Mouse (Mus musculus) lung, embryonic 15.5 days (tissue): ENCODE measurements around the gene Zmat3. TPM values are rescaled to one million over a fixed set of nuclear protein-coding genes. Genes with fewer than 3 reads are reported as not detected.
A peak's percentile ranks its signal among the peaks of the same experiment; 100 is the strongest.

ENCODE experiments used
- ATAC-seq: fragments of 200-750 bp; cut with Nextera tagmentation; 2 replicates; pipeline ENCODE4 v1.8.0; 2017; ENCODE audit warnings: moderate number of reproducible peaks, borderline replicate concordance; ENCODE audit not compliant: low FRiP score, low TSS enrichment; ENCODE audit errors: extremely low read depth
- H3K27ac ChIP-seq: fragments of 300-500 bp; sonication (generic); 2 replicates; pipeline ENCODE4 v1.5.1; 2015; ENCODE audit warnings: moderate library complexity, mild to moderate bottlenecking, inconsistent platforms
- H3K27me3 ChIP-seq: fragments of 300-500 bp; sonication (generic); 2 replicates; pipeline ENCODE4 v1.6.1; 2015; ENCODE audit warnings: inconsistent platforms
- H3K36me3 ChIP-seq: fragments of 300-500 bp; sonication (generic); 2 replicates; pipeline ENCODE4 v1.6.1; 2015; ENCODE audit warnings: inconsistent platforms
- H3K4me1 ChIP-seq: fragments of 300-500 bp; sonication (generic); 2 replicates; pipeline ENCODE4 v1.6.1; 2015; ENCODE audit warnings: inconsistent platforms
- H3K4me2 ChIP-seq: fragments of 300-500 bp; sonication (generic); 2 replicates; pipeline ENCODE4 v1.6.1; 2015; ENCODE audit warnings: inconsistent platforms, mild to moderate bottlenecking, moderate library complexity
- H3K4me3 ChIP-seq: fragments of 300-500 bp; sonication (generic); 2 replicates; pipeline ENCODE4 v1.5.1; 2015; ENCODE audit warnings: mild to moderate bottlenecking, inconsistent platforms
- H3K9ac ChIP-seq: fragments of 300-500 bp; sonication (generic); 2 replicates; pipeline ENCODE4 v1.6.1; 2015; ENCODE audit warnings: inconsistent platforms
- H3K9me3 ChIP-seq: fragments of 300-500 bp; sonication (generic); 2 replicates; pipeline ENCODE4 v1.6.1; 2016; ENCODE audit warnings: inconsistent platforms
- WGBS: fragments of 180-500 bp; shearing (Covaris S2); methylation state at CpG from one replicate; pipeline ENCODE4 v1.1.7; 2015; 5-methylcytosine and 5-hydroxymethylcytosine counted together
- polyA plus RNA-seq: library from polyadenylated mRNA; unstranded; fragments of >200 nt; fragmentation: Nextera tagmentation; extraction: Ambion mirVana; gene quantifications from 2 replicates; pipeline ENCODE4 v1.2.1, GENCODE M21; 2015

The Zmat3 gene
- polyA plus RNA-seq, 1 experiment from 2014 or later = 3.2 TPM

- Histone ChIP-seq H3K4me1 (peaks cover 7% of the 10 kb centered on the region), H3K36me3 (no peaks in the 10 kb centered on the region), H3K9me3 (no peaks in the 10 kb centered on the region), H3K4me2 (peak overlapping the region; percentile 93), H3K27ac (peak overlapping the region; percentile 32), H3K27me3 (no peaks in the 10 kb centered on the region), H3K9ac (peak overlapping the region; percentile 58), H3K4me3 (peak overlapping the region; percentile 80)
- peak; percentile 41; the same call in 1 of the 2 replicates for ATAC-seq
- WGBS = 2% methylated on average over 50 of the region's 54 CpGs
Observed at GRCm38 (mm10) chr3:32364841-32365545, 821 bp downstream of the Zmat3 start.

GRCm38 (mm10) chr3:32364195-32364594 lies 1.6 kb downstream of the Zmat3 start:
- Histone ChIP-seq H3K4me2 (0 out of 2 replicates have a peak overlapping the region, but pooled peaks have one; percentile 30), H3K27me3 (no peaks in the 10 kb centered on the region), H3K9ac (no peak overlapping the region), H3K4me3 (no peak overlapping the region), H3K4me1 (peaks cover 7% of the 10 kb centered on the region), H3K27ac (no peak overlapping the region), H3K9me3 (no peaks in the 10 kb centered on the region), H3K36me3 (no peaks in the 10 kb centered on the region)
- 69% methylated on average over 4 of the region's 4 CpGs for WGBS
- ATAC-seq = no peak

GRCm38 (mm10) chr3:32361221-32361620 lies 4.6 kb downstream of the Zmat3 start:
- no peak overlapping the region for H3K27ac ChIP-seq
- H3K36me3 ChIP-seq = no peaks in the 10 kb centered on the region
- H3K4me2 ChIP-seq = no peak overlapping the region
- peaks cover 7% of the 10 kb centered on the region for H3K4me1 ChIP-seq
- ATAC-seq = no peak
- H3K27me3 ChIP-seq = no peaks in the 10 kb centered on the region
- H3K4me3 ChIP-seq = no peak overlapping the region
- 0 out of 2 replicates have a peak overlapping the region, but pooled peaks have one; percentile 10 for H3K9ac ChIP-seq
- WGBS = 35% methylated on average over 6 of the region's 6 CpGs
- H3K9me3 ChIP-seq = no peaks in the 10 kb centered on the region

- no peaks in the 10 kb centered on the region for H3K4me1 ChIP-seq
- WGBS = 75% methylated on average over 6 of the region's 6 CpGs
- H3K9ac ChIP-seq = no peak overlapping the region
- H3K36me3 ChIP-seq = no peaks in the 10 kb centered on the region
- no peaks in the 10 kb centered on the region for H3K9me3 ChIP-seq
- ATAC-seq = no peak
- H3K27ac ChIP-seq = no peak overlapping the region
- H3K4me3 ChIP-seq = no peak overlapping the region
- no peaks in the 10 kb centered on the region for H3K27me3 ChIP-seq
- H3K4me2 ChIP-seq = no peak overlapping the region
Observed at GRCm38 (mm10) chr3:32347881-32348280, 17.9 kb downstream of the Zmat3 start.

- Histone ChIP-seq H3K4me3 (no peak overlapping the region), H3K36me3 (no peaks in the 10 kb centered on the region), H3K4me1 (no peaks in the 10 kb centered on the region), H3K27me3 (no peaks in the 10 kb centered on the region), H3K9me3 (no peaks in the 10 kb centered on the region), H3K4me2 (no peak overlapping the region), H3K27ac (no peak overlapping the region), H3K9ac (no peak overlapping the region)
- ATAC-seq = no peak
- WGBS = 77% methylated on average over 11 of the region's 11 CpGs
Observed at GRCm38 (mm10) chr3:32345249-32345648, 20.6 kb downstream of the Zmat3 start.

GRCm38 (mm10) chr3:32344825-32345224 lies 21.0 kb downstream of the Zmat3 start:
- Histone ChIP-seq H3K4me3 (no peak overlapping the region), H3K27me3 (no peaks in the 10 kb centered on the region), H3K9ac (no peak overlapping the region), H3K4me2 (no peak overlapping the region), H3K36me3 (no peaks in the 10 kb centered on the region), H3K9me3 (no peaks in the 10 kb centered on the region), H3K4me1 (no peaks in the 10 kb centered on the region), H3K27ac (no peak overlapping the region)
- no peak for ATAC-seq
- WGBS = 69% methylated on average over 5 of the region's 5 CpGs

GRCm38 (mm10) chr3:32343371-32343770 lies 22.4 kb downstream of the Zmat3 start:
- 92% methylated on average over 12 of the region's 12 CpGs for WGBS
- Histone ChIP-seq H3K9ac (no peak overlapping the region), H3K27ac (no peak overlapping the region), H3K4me3 (no peak overlapping the region), H3K9me3 (no peaks in the 10 kb centered on the region), H3K4me2 (no peak overlapping the region), H3K36me3 (no peaks in the 10 kb centered on the region), H3K4me1 (no peaks in the 10 kb centered on the region), H3K27me3 (no peaks in the 10 kb centered on the region)
- ATAC-seq = no peak

- H3K4me3 ChIP-seq = no peak overlapping the region
- no peak overlapping the region for H3K9ac ChIP-seq
- no peaks in the 10 kb centered on the region for H3K9me3 ChIP-seq
- WGBS = 93% methylated on average over 19 of the region's 19 CpGs
- no peaks in the 10 kb centered on the region for H3K4me1 ChIP-seq
- ATAC-seq = no peak
- H3K4me2 ChIP-seq = no peak overlapping the region
- H3K27me3 ChIP-seq = no peaks in the 10 kb centered on the region
- no peak overlapping the region for H3K27ac ChIP-seq
- no peaks in the 10 kb centered on the region for H3K36me3 ChIP-seq
Observed at GRCm38 (mm10) chr3:32341434-32341833, 24.4 kb downstream of the Zmat3 start.

- Histone ChIP-seq H3K27me3 (no peaks in the 10 kb centered on the region), H3K9ac (no peak overlapping the region), H3K27ac (peak overlapping the region; percentile 56), H3K4me1 (no peaks in the 10 kb centered on the region), H3K9me3 (no peaks in the 10 kb centered on the region), H3K4me2 (no peak overlapping the region), H3K36me3 (no peaks in the 10 kb centered on the region), H3K4me3 (no peak overlapping the region)
- WGBS = 79% methylated on average over 7 of the region's 7 CpGs
- no peak for ATAC-seq
Observed at GRCm38 (mm10) chr3:32338231-32338630, 27.6 kb downstream of the Zmat3 start.

GRCm38 (mm10) chr3:32337770-32338169 lies 28.0 kb downstream of the Zmat3 start:
- Histone ChIP-seq H3K4me1 (no peaks in the 10 kb centered on the region), H3K27ac (peak overlapping the region; percentile 56), H3K9me3 (no peaks in the 10 kb centered on the region), H3K4me3 (no peak overlapping the region), H3K4me2 (no peak overlapping the region), H3K9ac (no peak overlapping the region), H3K27me3 (no peaks in the 10 kb centered on the region), H3K36me3 (no peaks in the 10 kb centered on the region)
- ATAC-seq = no peak
- WGBS = 64% methylated on average over 7 of the region's 7 CpGs

- Histone ChIP-seq H3K4me2 (no peak overlapping the region), H3K4me1 (no peaks in the 10 kb centered on the region), H3K27me3 (no peaks in the 10 kb centered on the region), H3K36me3 (no peaks in the 10 kb centered on the region), H3K27ac (0 out of 2 replicates have a peak overlapping the region, but pooled peaks have one; percentile 36), H3K9me3 (no peaks in the 10 kb centered on the region), H3K9ac (no peak overlapping the region), H3K4me3 (no peak overlapping the region)
- ATAC-seq = peak; percentile 69; the same call in 1 of the 2 replicates
- 53% methylated on average over 11 of the region's 11 CpGs for WGBS
Observed at GRCm38 (mm10) chr3:32334901-32335300, 30.9 kb downstream of the Zmat3 start.

- Histone ChIP-seq H3K4me3 (no peak overlapping the region), H3K36me3 (no peaks in the 10 kb centered on the region), H3K9ac (no peak overlapping the region), H3K27me3 (no peaks in the 10 kb centered on the region), H3K4me1 (no peaks in the 10 kb centered on the region), H3K9me3 (no peaks in the 10 kb centered on the region), H3K4me2 (no peak overlapping the region), H3K27ac (no peak overlapping the region)
- 34% methylated on average over 7 of the region's 7 CpGs for WGBS
- ATAC-seq = 0 out of 2 replicates have a peak, but pooled peaks have one; percentile 55
Observed at GRCm38 (mm10) chr3:32333456-32334086, 32.2 kb downstream of the Zmat3 start.
